Mouse (Mus musculus): ENCODE data around the gene Acox3. TPM values are rescaled to one million over a fixed set of nuclear protein-coding genes. Genes with fewer than 3 reads are reported as not detected.

Gene Acox3
- total RNA-seq, 2 experiments from 2014 or later: 28.0 to 28.6 TPM

- DNase-seq: peak; percentile 34 to 58
- intact Hi-C loops (cut with DNase I): no loop called here
Observed at GRCm38 (mm10) chr5:35607784-35608183, 24.9 kb downstream of the Acox3 start.

DNA sequence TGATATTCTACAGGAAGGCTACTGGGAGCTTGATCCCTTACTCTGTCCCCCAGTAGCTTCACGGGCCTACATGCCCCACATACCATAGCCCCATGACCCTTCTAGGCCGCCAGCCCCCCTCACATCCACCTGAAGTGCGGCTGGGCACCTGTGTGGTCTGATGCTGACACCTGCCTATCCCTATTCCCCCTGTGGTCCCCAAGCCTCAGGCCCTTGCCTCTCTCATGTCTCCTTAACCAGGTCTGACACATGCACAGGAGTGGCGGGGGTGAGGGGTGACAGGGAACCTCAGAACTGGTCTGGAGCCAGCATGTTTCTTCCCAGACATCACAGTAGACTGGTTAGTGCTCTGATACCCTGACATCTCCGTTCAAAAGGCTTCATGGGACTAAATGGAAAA lies 25.7 kb downstream of the Acox3 start:
- intact Hi-C loops (cut with DNase I): no loop called here
- no peak for DNase-seq

GRCm38 (mm10) chr5:35609381-35609780 lies 26.5 kb downstream of the Acox3 start:
- intact Hi-C loops (cut with DNase I): no loop called here
- peak; percentile 66 to 72 for DNase-seq

DNA sequence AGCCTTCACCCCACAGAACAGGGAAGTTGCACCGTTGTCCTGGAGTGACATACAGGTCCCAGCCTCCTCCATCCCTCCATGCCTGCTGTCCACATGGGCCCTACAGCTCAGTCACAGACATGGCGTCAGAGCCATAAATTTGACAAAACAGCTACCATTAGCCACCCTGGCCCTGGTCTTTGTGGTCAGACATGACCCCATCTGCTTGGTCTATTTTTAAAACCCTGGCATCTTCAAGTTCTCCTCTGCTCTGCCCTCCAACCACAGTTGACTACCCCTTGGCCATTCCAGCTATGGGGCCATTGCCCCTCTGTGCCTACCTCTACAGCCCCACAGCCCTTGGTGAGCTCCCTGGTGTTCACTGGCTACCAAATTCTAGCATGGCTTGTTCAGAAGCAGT lies 27.1 kb downstream of the Acox3 start:
- no peak for DNase-seq
- intact Hi-C loops (cut with DNase I): no loop called here

- intact Hi-C loops (cut with DNase I): no loop called here
Observed at GRCm38 (mm10) chr5:35610381-35610780, 27.5 kb downstream of the Acox3 start.

DNA sequence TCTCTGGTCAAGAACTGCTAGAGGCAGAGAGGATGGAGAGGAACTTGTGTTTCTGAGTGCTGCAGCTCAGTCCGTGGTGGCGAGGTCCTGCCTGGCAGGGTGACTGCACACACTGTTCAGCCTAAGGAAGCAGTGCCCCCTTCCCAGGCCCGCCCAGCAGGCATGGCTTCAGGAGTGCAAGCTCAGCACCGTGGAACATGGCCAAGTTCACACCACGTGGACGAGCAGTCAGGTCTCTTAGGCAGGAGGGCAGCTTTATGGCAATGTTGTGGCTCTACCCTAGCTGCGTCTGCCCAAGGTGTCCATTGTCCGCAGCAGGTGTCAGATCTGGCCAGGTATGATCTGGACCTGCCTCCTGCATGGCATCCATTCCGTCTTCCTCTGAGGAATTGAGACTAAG lies 28.3 kb downstream of the Acox3 start:
- DNase-seq: no peak
- intact Hi-C loops (cut with DNase I): no loop called here

More at GRCm38 (mm10) chr5:35610381-35610780, 27.5 kb downstream of the Acox3 start:
- DNase-seq: no peak

- intact Hi-C loops (cut with DNase I): no loop called here
- DNase-seq: no peak
Observed at GRCm38 (mm10) chr5:35611900-35612299, 29.1 kb downstream of the Acox3 start.

- DNase-seq: no peak
- intact Hi-C loops (cut with DNase I): no loop called here
Observed at GRCm38 (mm10) chr5:35612722-35613121, 29.9 kb downstream of the Acox3 start.

DNA sequence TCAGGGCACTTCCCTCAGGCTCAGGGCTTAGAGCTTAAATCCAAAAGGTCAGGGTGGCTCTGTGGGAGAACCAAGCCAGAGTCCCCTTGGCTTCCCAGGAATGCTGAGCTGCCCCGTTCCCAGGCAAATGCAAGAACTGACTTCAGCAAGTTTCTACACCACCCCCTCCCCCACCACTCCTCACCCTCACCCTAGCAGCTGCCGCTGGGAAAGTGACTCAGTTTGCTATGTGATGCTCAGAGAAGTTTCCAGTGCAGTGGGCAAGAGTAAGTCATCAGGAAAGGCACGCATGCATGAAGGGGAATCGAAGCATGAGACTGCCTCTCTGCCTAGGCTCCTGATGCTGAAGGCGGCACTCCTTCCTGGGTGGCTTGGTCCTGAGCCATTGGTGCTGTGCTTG lies 34.1 kb downstream of the Acox3 start:
- intact Hi-C loops (cut with DNase I): no loop called here
- no peak for DNase-seq

DNA sequence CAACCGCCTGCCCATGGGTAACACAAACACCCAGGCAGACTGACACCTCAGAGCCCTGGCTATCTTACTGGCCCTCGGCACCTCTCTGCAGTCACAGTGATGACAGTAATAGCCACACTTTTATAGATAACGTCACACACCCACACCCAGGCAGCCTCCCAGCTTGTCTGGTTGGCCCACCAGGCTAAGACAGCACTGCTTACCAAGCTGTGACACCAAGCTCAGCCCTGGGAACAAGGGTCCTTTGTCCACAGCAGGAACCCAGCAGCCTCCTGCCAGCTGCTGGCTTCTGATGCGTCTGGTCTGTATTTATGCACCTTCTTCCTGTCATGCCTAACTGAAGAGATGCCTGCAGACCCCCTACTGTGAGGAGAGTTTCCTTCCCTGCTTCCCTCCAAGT lies 38.3 kb downstream of the Acox3 start:
- DNase-seq: no peak
- intact Hi-C loops (cut with DNase I): no loop called here

DNA sequence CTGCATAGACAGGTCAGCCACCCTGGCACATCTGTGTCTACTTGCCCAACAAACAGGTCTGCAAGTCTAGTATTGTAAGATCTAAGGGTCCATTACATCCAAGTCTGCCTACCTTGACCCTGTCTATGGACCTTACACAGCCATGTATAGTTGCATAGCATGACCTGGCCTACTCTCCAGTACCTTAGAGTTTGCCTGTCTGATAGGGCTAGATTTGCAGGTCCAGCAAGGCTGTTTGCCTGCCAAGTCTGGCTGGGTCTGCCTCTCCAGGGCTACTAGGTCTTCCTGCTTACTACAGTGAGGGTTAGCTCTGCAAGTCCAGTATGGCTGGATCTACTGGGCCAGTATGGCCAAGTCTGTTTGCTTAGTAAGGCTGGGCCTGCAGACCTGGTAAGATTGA lies 41.0 kb downstream of the Acox3 start:
- DNase-seq: no peak
- intact Hi-C loops (cut with DNase I): no loop called here

DNA sequence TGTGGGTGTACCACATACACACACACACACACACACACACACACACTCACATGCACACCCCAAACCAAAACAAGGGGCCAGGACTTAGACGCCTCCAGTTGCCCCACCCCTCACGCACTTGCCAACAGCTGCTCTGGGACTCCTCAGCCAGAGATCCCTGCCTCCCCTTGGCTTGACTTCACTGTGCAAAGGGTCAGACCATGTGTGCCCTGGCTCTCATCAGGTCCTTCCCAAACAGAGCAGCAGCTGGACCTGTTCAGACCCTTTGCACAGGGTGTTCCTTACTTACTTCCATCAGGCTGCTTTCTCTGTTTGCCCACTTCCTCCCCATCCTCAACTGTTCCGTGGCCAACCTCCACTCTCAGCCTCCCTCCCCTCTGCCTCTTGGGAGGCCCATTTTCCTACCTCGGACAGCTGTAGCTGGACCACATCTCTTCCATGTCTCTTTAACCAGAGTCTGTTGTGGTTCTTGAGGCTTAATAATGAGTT lies 42.0 kb downstream of the Acox3 start:
- intact Hi-C loops (cut with DNase I): no loop called here
- DNase-seq: peak; percentile 72 to 79

DNA sequence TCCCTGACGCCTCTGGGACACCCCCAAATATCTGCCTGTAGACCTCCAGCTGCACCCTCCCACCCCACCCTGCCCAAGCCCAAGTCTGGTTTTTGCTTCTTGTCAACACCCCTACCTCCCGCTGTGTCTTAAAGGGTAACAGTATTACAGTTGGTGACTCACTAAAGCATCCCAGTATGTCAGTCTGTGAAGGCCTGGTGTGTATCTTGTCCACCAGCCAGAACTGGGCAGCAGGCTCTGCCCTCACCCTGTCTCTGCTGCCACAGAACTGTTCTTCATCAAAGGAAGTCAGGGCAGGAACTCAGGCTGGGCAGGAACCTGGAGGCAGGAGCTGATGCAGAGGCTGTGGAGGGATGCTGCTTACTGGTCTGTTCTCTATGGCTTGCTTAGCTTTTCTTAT lies 43.6 kb downstream of the Acox3 start:
- no peak for DNase-seq
- intact Hi-C loops (cut with DNase I): no loop called here

GRCm38 (mm10) chr5:35627307-35627840 lies 44.5 kb downstream of the Acox3 start:
- no peak for DNase-seq
- intact Hi-C loops (cut with DNase I): no loop called here

- DNase-seq: peak; percentile 76 to 83
- intact Hi-C loops (cut with DNase I): no loop called here
Observed at GRCm38 (mm10) chr5:35628685-35629084, 45.8 kb downstream of the Acox3 start.

- intact Hi-C loops (cut with DNase I): no loop called here
- DNase-seq: no peak
Observed at GRCm38 (mm10) chr5:35629333-35629732, 46.5 kb downstream of the Acox3 start.

- no peak for DNase-seq
- intact Hi-C loops (cut with DNase I): loop anchor here (2.0 kb wide), 1 partner anchor 44 kb away; no protein-coding TSS in a partner anchor
Observed at GRCm38 (mm10) chr5:35630706-35631105, 47.9 kb downstream of the Acox3 start.

- intact Hi-C loops (cut with DNase I): loop anchor here (2.0 kb wide), 1 partner anchor 44 kb away; no protein-coding TSS in a partner anchor
- DNase-seq: no peak
Observed at GRCm38 (mm10) chr5:35631224-35631623, 48.4 kb downstream of the Acox3 start.

DNA sequence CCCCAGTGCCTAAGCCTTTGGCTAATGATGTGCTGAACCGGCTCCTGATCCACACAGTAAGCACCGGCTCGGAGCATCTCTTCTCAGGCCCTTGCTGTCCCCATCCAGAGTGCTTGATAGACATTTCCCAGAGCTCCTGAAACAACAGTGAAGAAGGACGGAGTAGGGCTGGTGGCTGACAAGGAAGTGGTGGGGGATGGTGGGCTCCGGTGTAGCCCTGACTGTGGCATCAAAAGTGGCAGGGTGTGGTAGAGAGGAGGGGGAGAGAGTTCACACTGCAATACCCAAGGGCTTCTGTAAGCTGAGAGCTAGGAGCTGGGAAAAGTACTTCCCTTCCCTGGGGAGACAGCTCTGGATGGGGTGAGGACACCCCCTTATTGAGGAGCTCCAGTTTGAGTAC lies 48.9 kb downstream of the Acox3 start:
- intact Hi-C loops (cut with DNase I): loop anchor here (2.0 kb wide), 1 partner anchor 43 kb away; no protein-coding TSS in a partner anchor
- DNase-seq: no peak

DNA sequence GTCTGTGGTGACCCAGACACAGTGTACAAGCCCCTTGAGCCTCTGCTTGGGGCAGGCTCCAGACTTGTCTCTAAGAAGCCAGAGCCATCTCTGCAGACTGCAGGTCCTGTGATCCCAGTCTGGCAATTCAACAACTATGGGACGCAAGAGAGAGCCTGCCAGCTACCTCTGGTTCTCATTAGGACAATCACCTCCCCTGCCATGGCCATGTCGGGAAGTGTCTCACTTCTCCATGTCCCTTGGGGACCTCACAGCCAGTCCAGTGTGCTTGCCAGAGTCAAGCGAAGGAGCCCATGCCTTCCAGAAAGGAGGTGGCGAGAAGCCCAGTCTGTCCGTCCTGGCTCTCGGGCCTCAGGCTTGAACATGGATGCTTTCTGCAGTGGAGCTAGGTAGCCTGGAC lies 50.0 kb downstream of the Acox3 start:
- intact Hi-C loops (cut with DNase I): no loop called here
- peak; percentile 56 to 68 for DNase-seq

DNA sequence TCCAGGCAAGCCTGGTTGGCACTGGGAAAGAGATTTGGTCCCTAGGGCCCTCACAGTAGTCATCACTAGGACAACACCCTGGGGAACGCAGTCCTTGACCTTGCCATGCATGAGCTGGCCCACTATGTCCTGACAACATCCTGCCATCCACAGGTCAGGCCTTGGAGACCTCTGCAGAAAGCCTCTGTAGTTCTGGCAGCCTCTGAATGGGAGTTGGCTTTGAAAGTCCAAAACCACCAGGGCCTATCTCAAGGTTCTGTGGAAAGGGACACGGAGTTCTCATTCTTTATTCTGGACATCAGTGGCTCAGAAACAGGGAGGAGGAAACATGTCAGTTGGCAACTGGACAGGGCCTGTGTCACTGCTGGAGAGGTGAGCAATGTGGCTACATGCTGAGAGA lies 53.2 kb downstream of the Acox3 start:
- intact Hi-C loops (cut with DNase I): no loop called here
- DNase-seq: peak; percentile 66 to 78

DNA sequence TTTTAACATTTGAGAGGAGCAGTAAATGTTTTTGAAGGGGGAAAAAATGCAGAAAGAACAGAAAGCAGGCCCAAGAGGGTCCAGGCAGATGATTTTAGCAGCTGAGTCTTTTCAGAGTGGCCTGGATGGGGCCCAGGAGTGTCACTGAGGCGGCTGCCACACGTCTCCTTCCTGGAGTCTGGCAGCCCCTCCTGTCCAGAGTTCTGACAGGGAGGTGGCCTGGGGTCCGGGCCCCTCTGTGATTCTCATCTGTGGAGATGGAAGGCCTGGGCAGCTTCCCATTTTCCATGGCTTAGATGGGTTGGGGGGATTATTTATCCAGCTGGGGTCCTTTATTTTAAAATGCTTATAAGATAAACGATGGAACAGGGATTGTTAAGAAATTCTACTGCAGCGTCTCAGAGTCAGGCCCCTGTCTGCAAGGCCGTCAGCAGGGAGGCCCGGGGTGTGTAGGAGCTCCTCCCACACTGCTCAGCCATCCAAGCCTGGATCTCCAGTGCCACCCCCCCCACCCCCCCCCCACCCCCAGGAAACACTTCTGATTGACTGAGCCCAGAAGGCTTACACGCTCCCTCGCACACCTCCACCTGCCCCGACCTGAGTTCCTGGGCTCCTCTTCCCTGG lies 59.2 kb downstream of the Acox3 start:
- intact Hi-C loops (cut with DNase I): no loop called here
- peak in 1 of 2 experiments; percentile 45 for DNase-seq
